Mouse (Mus musculus) midbrain, embryonic 13.5 days (tissue): ENCODE measurements around the gene Gm14137. TPM values are rescaled to one million over a fixed set of nuclear protein-coding genes. Genes with fewer than 3 reads are reported as not detected.

Experiments
- ATAC-seq: fragments of 200-750 bp; cut with Nextera tagmentation; 2 replicates; pipeline ENCODE4 v1.8.0; 2017; ENCODE audit warnings: mild to moderate bottlenecking, moderate TSS enrichment, moderate library complexity
- H3K27ac ChIP-seq: fragments of 300-500 bp; sonication (generic); 2 replicates; pipeline ENCODE4 v1.5.1; 2015; ENCODE audit warnings: inconsistent platforms, mild to moderate bottlenecking, moderate library complexity
- H3K27me3 ChIP-seq: fragments of 300-500 bp; sonication (generic); 2 replicates; pipeline ENCODE4 v1.6.1; 2015; ENCODE audit warnings: mild to moderate bottlenecking, inconsistent platforms
- H3K36me3 ChIP-seq: fragments of 300-500 bp; sonication (generic); 2 replicates; pipeline ENCODE4 v1.6.1; 2015; ENCODE audit warnings: mild to moderate bottlenecking, inconsistent platforms
- H3K4me1 ChIP-seq: fragments of 300-500 bp; sonication (generic); replicated peaks from 2 replicates; pipeline ENCODE4 v1.6.1; 2015; ENCODE audit warnings: inconsistent platforms
- H3K4me2 ChIP-seq: fragments of 300-500 bp; sonication (generic); replicated peaks from 2 replicates; pipeline ENCODE4 v1.6.1; 2015; ENCODE audit warnings: moderate library complexity, mild to moderate bottlenecking, inconsistent platforms
- H3K4me3 ChIP-seq: fragments of 300-500 bp; sonication (generic); replicated peaks from 2 replicates; pipeline ENCODE4 v1.5.1; 2015; ENCODE audit warnings: mild to moderate bottlenecking, inconsistent platforms
- H3K9ac ChIP-seq: fragments of 300-500 bp; sonication (generic); replicated peaks from 2 replicates; pipeline ENCODE4 v1.6.1; 2015; ENCODE audit warnings: mild to moderate bottlenecking, inconsistent platforms
- H3K9me3 ChIP-seq: fragments of 300-500 bp; sonication (generic); 2 replicates; pipeline ENCODE4 v1.6.1; 2016; ENCODE audit warnings: mild to moderate bottlenecking, inconsistent platforms
- WGBS: fragments of 180-500 bp; shearing (Covaris S2); methylation state at CpG from one replicate; pipeline ENCODE4 v1.1.7; 2015; 5-methylcytosine and 5-hydroxymethylcytosine counted together
- polyA plus RNA-seq: library from polyadenylated mRNA; unstranded; fragments of >200 nt; fragmentation: Nextera tagmentation; extraction: Ambion mirVana; gene quantifications from 2 replicates; pipeline ENCODE4 v1.2.1, GENCODE M21; 2015

The Gm14137 gene
- polyA plus RNA-seq, 1 experiment from 2014 or later: 1.2 TPM

GRCm38 (mm10) chr2:119203871-119204460 is 29.7 kb downstream of the Gm14137 start:
- Histone ChIP-seq H3K27ac (no peak overlapping the region), H3K27me3 (no peaks in the 10 kb centered on the region), H3K4me3 (no peak overlapping the region), H3K9me3 (no peaks in the 10 kb centered on the region), H3K4me1 (peaks cover 31% of the 10 kb centered on the region), H3K9ac (no peak overlapping the region), H3K36me3 (no peaks in the 10 kb centered on the region), H3K4me2 (no peak overlapping the region)
- no peak for ATAC-seq
- WGBS: 82% methylated on average over 4 of the region's 4 CpGs

DNA sequence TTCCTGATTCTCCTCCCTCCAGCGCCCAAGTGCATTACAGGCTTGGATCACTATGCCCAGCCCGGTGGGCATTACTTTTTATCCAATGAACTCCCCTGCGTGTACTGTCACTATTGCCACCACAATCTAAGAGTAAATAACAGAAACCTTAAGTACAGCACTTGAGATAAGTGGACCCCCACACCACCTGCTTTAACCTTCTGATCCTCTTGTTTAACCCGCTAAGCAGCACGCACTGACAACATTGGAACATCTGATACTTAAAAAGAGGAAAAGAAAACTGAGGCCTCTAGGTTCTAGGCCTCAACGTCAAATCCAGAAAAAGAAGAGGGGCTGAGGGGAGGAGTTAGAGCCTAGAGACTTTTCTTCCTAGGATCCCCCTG is 33.6 kb downstream of the Gm14137 start:
- 30% methylated on average over 6 of the region's 6 CpGs for WGBS
- no peaks in the 10 kb centered on the region for H3K9me3 ChIP-seq
- H3K4me1 ChIP-seq: peaks cover 32% of the 10 kb centered on the region
- no peaks in the 10 kb centered on the region for H3K27me3 ChIP-seq
- ATAC-seq: 0 out of 2 replicates have a peak, but pooled peaks have one; percentile 0
- H3K4me3 ChIP-seq: peak overlapping the region; percentile 78
- peak overlapping the region; percentile 63 for H3K4me2 ChIP-seq
- H3K36me3 ChIP-seq: peaks cover 27% of the 10 kb centered on the region
- H3K27ac ChIP-seq: peak overlapping the region; percentile 70
- peak overlapping the region; percentile 60 for H3K9ac ChIP-seq

DNA sequence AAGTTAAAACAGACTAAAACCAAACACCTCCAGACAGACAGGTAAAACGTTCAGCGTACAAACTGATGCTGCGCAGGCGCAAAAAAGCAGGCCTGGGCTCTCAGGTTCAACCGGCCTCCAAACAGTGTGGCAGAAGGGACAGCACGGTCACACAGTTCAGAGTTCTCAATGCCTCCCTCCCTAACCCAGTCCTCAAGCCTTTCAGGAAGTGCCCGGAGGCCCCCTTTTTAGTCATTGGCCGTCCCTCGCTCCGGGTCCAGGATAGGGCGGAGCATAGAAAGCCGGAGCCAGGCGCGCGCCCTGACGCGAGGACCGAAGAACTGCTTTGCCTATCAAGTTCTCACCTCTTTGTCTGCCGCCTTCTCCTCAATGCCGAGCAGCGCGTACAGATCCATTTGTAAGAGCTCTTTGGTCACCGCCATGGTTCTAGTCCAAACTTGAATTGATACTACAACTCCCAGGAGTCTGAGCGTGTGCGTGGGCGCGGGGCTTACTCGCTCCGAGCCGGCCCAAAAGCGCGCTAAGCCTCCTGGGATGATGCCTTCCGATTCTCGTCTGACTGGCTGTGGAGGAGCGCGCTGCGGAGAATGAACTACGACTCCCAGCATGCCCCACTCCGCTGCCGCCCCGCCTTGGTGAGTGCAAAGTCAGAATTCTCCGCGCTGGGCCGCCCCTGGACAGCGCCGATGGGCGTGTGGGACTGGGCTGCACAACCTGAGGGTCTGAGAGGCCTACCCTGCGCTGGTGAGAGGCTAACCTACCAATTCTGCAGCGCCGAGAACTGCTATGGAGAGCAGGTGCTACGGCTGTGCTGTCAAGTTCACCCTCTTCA is 34.3 kb downstream of the Gm14137 start, which contains the start of the genes Zfyve19 and Dnajc17:
Gene Zfyve19, plus strand, starts transcription at position 274 of the 832 bp plus-strand sequence.
Gene Dnajc17, minus strand, starts transcription at position 452 of the 832 bp plus-strand sequence.
- no peaks in the 10 kb centered on the region for H3K9me3 ChIP-seq
- H3K4me2 ChIP-seq: peak within 1 kb of the TSS; percentile 63
- H3K27me3 ChIP-seq: no peaks in the 10 kb centered on the region
- peak within 1 kb of the TSS; percentile 70 for H3K27ac ChIP-seq
- peaks cover 26% of the 10 kb centered on the region for H3K4me1 ChIP-seq
- peak within 1 kb of the TSS; percentile 78 for H3K4me3 ChIP-seq
- under 1% methylated on average over 51 of the region's 51 CpGs for WGBS
- peak; percentile 98 for ATAC-seq
- H3K9ac ChIP-seq: peak within 1 kb of the TSS; percentile 86
- peaks cover 32% of the 10 kb centered on the region for H3K36me3 ChIP-seq

DNA sequence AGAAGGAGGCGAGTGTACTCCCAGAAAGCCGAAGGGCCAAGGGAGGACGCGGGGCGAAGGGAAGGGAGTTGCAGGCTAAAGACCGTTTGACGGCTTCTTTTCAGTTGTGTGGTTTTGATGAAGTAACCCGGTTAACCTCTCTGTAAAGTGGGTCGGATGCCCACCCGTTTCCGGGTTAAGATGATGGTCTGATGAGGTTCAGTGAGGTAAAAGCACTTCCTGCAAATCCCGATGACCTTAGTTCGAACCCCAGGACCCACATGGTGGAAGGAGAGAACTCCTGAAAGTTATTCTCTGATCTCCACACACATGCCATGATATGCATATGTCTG is 34.8 kb downstream of the Gm14137 start:
- no peak; the same call in 1 of the 2 replicates for ATAC-seq
- no peaks in the 10 kb centered on the region for H3K9me3 ChIP-seq
- H3K27ac ChIP-seq: peak overlapping the region; percentile 70
- peak overlapping the region; percentile 63 for H3K4me2 ChIP-seq
- 2% methylated on average over 13 of the region's 13 CpGs for WGBS
- peaks cover 36% of the 10 kb centered on the region for H3K36me3 ChIP-seq
- H3K4me1 ChIP-seq: peaks cover 20% of the 10 kb centered on the region
- no peaks in the 10 kb centered on the region for H3K27me3 ChIP-seq
- peak overlapping the region; percentile 86 for H3K9ac ChIP-seq
- H3K4me3 ChIP-seq: peak overlapping the region; percentile 78

Other genes starting within 250 kb of the Gm14137 start
- gene Chst14, start 248.0 kb upstream of the Gm14137 start, polyA plus RNA-seq: 6.2 and 6.6 TPM in 2 replicates
- gene Ccdc32, start 145.1 kb upstream of the Gm14137 start, polyA plus RNA-seq: 30.7 and 31.9 TPM in 2 replicates
- gene Rpusd2, start 139.7 kb upstream of the Gm14137 start, polyA plus RNA-seq: 5.6 and 5.8 TPM in 2 replicates
- gene Knl1, start 127.4 kb upstream of the Gm14137 start, polyA plus RNA-seq: 26.6 and 30.8 TPM in 2 replicates
- 21.3 and 22.5 TPM in 2 replicates for gene Rad51, start 61.7 kb upstream of the Gm14137 start, polyA plus RNA-seq
- gene Rmdn3, start 17.5 kb upstream of the Gm14137 start, polyA plus RNA-seq: 41.0 and 44.3 TPM in 2 replicates
- gene Gchfr, start 6.7 kb upstream of the Gm14137 start, polyA plus RNA-seq: 4.4 and 15.5 TPM in 2 replicates
- 56.7 and 59.1 TPM in 2 replicates for gene Zfyve19, start 34.1 kb downstream of the Gm14137 start, polyA plus RNA-seq
- gene Dnajc17, start 34.3 kb downstream of the Gm14137 start, polyA plus RNA-seq: 24.0 and 24.3 TPM in 2 replicates
- not detected in 2 replicates for gene Ppp1r14d, start 55.4 kb downstream of the Gm14137 start, polyA plus RNA-seq
- gene Spint1, start 62.9 kb downstream of the Gm14137 start, polyA plus RNA-seq: 0.34 and 0.48 TPM in 2 replicates
- 15.1 and 15.5 TPM in 2 replicates for gene Rhov, start 96.8 kb downstream of the Gm14137 start, polyA plus RNA-seq
- gene Vps18, start 114.2 kb downstream of the Gm14137 start, polyA plus RNA-seq: 26.0 and 26.3 TPM in 2 replicates
- 5.4 and 5.9 TPM in 2 replicates for gene Dll4, start 151.3 kb downstream of the Gm14137 start, polyA plus RNA-seq
- gene Chac1, start 176.7 kb downstream of the Gm14137 start, polyA plus RNA-seq: 4.0 and 4.3 TPM in 2 replicates